Mouse (Mus musculus) olfactory bulb, adult 2 months (tissue): ENCODE measurements around the gene Spa17.

Experiments
- CTCF ChIP-seq: fragments of 200-500 bp; IDR thresholded peaks from 2 replicates; pipeline ENCODE4 v1.5.1; 2012; ENCODE audit warnings: low read depth, mild to moderate bottlenecking, low read length, moderate library complexity; ENCODE audit not compliant: insufficient read depth
- POLR2A ChIP-seq: fragments of 200-500 bp; IDR thresholded peaks from 2 replicates; pipeline ENCODE4 v1.6.1; 2012; ENCODE audit warnings: mild to moderate bottlenecking, low read depth, low read length, moderate library complexity; ENCODE audit not compliant: insufficient read depth

- TF ChIP-seq CTCF (no peak), POLR2A (no peak)
These were observed 7.8 kb upstream of the Spa17 start for GRCm38 (mm10) chr9:37621290-37621689.
